Mouse (Mus musculus): ENCODE results near the gene Pcx. TPM values are rescaled to one million over a fixed set of nuclear protein-coding genes. Genes with fewer than 3 reads are reported as not detected.

Pcx gene
- total RNA-seq, 2 experiments from 2014 or later = 22.7 to 34.8 TPM

DNA sequence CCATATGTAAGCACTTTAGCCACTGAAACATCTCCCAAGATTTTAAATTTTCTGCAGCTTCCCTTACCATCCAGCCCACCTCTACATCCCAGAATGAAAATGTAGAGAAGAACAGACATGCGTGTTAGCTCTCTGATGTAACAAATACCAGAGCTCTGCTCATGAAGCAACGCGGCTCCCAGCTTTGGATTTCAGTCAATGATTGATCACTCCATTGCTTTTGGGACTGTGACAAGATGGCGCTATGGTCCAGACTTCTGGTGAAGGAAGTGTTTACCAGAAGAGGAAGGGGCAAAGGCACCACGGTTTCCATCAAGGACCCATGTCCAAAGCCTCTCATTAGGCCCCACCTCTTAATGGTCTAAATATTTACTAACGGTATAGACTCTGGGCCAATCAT, 35.6 kb downstream of the Pcx start:
- no peak for DNase-seq (ENCODE audit: low spot score in 2 of 2)

- DNase-seq (ENCODE audit: low spot score in 2 of 2) = no peak
Observed at GRCm38 (mm10) chr19:4547801-4548200, 37.5 kb downstream of the Pcx start.

GRCm38 (mm10) chr19:4548305-4548883, 38.1 kb downstream of the Pcx start:
- DNase-seq (ENCODE audit: low spot score in 2 of 2) = no peak

- no peak for DNase-seq (ENCODE audit: low spot score in 2 of 2)
Observed at GRCm38 (mm10) chr19:4554248-4554647, 44.0 kb downstream of the Pcx start.

- no peak for DNase-seq (ENCODE audit: low spot score in 2 of 2)
Observed at GRCm38 (mm10) chr19:4555086-4555485, 44.8 kb downstream of the Pcx start.

DNA sequence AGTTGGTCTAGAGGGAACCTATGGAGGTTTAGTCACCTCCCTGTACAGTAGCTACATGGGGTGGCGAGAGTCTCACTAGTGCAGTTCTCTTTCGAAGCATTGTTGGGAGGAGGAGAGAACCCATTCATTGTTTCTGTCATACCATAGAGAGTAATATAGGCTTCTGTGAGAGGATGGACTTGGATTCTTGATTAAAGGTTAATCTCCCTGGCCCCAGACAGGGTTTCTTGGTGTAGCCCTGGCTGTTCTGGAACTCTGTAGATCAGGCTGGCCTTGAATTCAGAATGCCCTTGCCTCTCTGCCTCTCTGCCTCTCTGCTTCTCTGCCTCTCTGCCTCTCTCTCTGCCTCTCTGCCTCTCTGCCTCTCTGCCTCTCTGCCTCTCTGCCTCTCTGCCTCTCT, 46.5 kb downstream of the Pcx start:
- no peak for DNase-seq (ENCODE audit: low spot score in 2 of 2)

DNA sequence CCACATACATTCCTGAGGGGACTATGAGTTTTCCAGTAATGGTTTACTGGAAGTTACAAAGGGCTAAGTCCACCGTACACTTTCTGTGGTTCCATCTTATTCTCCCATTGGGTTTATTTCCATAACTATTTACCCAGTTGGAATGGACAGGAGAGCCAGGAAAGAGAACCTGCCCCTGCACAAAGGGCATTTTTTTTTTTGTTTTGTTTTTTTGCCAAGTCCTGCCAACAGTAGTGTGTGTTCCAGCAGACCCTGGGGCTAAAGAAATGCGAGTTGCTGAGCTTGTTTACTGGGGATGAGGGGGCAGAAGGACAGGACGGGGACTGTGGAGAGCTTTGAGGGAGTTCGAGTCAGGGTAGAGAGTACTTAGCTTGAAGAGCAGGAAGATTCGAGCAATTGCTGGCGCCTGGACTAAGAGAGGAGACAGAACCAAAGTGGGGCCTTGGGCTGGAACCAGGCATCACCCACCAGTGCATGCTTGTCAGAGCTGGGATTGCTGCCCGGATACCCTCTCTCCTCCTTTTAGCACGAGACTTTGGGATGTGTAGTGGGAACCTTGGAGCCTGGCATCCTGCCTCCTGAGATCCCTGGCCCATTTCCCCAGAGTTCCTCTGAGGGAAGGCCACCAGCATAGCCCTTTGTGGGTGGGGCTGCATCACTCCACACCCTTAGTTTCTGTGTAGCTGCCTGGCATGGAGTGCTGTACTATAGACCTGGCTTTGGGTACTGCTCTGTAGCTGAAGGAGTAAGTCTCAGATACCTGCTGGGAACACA, 47.7 kb downstream of the Pcx start:
- no peak for DNase-seq (ENCODE audit: low spot score in 2 of 2)

DNA sequence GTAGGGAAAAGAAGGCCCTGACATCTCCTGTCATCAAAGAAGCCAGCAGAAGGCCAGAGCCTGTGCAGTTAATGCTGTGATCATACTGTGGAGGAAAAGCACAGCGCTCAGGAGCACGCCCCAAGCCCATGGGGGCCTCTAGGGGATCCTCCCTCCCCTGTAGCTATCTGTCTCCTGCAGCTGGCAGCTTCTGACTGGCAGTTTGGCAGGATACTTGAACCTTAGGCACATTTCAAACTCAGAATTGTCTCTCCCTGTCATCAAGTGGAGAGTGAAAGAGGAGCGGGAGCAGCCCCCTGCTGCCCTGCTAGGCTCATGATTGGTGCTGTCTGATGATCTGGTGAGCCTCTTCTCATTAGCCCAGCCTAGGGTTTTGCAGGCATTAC, 48.3 kb downstream of the Pcx start:
- no peak for DNase-seq (ENCODE audit: low spot score in 2 of 2)

DNA sequence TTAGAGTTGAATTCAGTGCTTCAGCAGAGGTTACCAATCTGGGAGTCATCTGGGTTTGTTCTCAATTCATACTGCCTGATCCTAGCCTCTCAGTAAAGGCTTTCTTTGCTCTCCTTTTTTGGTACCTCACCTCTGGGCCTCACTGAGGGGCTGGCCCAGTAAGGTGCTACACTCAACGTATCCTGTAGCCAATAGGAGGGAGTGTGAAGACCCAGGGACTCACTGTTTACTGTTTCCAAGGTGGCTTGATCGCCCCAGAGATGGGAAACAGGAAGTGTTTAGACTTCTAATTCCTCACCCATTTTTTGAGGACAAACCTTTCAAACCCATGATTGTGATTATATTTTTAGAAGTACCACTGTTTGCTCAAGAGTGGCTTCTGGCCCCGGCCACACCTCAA, 48.7 kb downstream of the Pcx start:
- DNase-seq (ENCODE audit: low spot score in 2 of 2) = no peak

DNA sequence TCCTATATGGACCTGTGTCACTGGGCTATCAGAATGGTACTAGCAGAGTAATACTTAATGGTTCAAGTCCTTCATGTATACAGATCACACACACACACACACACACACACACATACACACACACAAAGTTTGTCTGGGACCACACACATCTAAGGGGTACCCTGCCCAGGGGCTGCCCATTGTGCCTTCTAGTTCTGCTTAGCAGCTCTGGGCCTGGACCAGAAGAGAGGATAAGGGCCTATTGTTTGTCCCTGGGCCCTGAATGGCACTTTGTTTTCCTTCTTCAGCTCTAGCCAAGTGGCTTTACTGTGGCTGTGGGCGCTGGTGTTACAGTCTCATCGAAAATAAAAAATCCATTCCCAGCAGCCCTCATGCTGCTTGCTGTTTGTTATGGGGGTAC, 49.3 kb downstream of the Pcx start:
- DNase-seq (ENCODE audit: low spot score in 2 of 2) = no peak

GRCm38 (mm10) chr19:4560205-4560604, 49.9 kb downstream of the Pcx start:
- DNase-seq (ENCODE audit: low spot score in 2 of 2) = no peak

DNA sequence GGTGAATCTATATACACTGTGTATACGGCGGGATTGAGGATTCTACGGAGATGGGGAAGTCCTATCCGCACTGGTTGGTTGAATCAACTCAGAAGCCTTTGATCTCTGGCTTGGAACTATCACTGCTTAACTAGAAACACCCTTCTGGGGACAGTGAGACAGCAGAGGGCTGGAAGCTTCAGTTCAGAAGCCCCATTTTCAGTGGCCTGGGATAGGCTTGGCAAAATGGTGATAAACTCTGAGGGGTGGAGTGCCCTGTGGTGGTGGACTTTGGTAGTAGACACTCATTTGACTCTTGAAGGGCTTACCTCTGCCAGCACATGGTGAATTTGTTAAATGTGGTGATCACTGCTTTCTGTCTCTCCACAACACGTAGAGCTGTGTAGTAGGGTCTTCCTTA, 55.4 kb downstream of the Pcx start:
- DNase-seq (ENCODE audit: low spot score in 2 of 2) = no peak

DNA sequence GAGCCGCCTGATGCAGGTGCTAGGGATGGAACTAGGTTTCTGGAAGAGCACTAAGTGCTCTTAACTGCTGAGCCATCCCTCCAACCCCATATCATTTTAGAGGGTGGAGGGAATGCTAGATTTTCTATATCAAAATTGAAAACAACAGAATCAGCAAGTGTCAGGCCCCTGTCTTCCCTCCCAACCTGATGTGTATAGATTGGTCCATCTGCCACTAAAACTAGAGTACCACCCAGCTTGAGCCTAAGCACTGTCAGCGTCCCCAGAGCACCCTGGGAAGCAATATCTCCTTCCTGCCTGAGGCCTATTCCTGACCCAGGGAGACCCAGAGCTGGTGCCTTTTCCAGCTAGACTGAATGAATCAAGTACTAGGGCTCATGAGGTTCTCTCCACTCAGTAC, 56.6 kb downstream of the Pcx start:
- no peak for DNase-seq (ENCODE audit: low spot score in 2 of 2)

DNA sequence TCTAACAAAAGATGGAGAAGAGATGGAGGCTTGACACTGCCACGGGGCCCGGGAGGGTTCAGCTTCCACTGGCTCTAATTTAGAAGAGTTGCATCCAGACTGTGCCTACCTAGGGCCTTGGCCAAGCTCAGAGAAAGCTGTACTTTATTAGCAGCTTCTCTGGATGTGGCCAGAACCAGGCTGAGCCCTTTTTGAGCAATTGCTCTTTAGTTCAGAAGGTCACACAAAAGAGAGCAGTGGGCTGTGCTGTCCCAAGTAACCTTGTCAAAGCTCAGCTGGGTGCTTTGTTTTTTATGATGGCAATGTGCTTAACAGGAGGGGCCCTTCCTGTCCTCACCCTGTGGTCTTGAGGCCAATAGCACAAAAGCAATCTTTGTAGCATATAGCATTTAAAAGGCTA, 57.4 kb downstream of the Pcx start:
- no peak for DNase-seq (ENCODE audit: low spot score in 2 of 2)

DNA sequence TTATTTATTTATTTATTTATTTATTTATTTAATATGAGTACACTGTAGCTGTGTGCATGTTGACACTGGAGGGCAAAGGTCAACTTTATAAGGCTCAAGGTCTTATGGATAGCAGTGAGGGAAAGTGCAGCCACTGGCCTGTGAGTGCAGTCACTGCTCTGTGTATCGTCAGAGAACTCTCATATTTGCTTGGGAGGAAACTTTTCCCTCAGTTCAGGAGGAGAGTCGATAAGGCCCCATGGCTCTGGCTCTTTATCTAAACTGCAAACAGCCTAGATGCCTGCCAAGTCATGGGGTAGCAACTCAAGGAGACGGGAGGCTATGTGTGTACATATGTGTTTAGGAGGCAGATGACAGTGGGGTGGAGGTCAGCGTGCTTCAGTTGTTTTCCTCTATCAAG, 58.6 kb downstream of the Pcx start:
- DNase-seq (ENCODE audit: low spot score in 2 of 2) = no peak

- DNase-seq (ENCODE audit: low spot score in 2 of 2) = no peak
Observed at GRCm38 (mm10) chr19:4569356-4570236, 59.3 kb downstream of the Pcx start.

DNA sequence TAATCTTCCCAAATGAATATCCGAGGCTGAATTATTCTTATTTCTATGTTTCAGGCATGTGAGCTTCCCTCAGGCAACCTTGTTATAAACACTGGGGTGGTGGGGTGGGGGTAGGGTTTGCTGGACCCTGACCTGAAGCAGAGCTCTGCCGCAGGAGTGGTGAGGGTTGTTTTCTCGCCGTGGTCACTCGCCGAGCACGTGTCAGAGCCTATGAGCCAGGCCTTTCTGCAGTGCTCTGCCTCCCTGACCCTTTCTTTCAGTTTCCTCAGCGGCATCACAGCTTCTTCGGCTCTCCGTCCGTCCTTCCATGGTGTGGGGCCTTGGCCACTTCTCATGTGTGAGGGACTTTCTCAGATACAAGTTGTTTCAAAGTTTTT, 60.0 kb downstream of the Pcx start:
- no peak for DNase-seq (ENCODE audit: low spot score in 2 of 2)

DNA sequence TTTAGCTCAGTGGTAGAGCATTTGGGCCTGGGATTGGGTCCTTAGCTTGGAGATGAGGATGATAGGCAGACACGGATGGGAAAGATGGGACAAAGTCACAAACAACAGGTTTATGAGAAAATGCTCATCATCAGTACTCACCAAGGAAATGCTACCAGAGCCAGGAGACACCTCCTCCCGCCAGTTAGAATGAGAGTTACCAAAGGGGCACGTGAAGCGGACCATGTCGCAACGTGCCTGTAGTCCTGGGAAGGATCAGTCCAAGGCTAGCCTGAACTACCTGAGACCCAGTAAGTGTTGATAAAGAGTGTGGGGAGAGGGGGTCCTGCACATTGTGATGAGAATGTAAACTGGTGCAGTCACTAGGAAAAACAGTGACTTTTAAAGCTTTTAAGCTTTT, 60.5 kb downstream of the Pcx start:
- DNase-seq (ENCODE audit: low spot score in 2 of 2) = no peak

- no peak for DNase-seq (ENCODE audit: low spot score in 2 of 2)
Observed at GRCm38 (mm10) chr19:4571658-4572057, 61.4 kb downstream of the Pcx start.

DNA sequence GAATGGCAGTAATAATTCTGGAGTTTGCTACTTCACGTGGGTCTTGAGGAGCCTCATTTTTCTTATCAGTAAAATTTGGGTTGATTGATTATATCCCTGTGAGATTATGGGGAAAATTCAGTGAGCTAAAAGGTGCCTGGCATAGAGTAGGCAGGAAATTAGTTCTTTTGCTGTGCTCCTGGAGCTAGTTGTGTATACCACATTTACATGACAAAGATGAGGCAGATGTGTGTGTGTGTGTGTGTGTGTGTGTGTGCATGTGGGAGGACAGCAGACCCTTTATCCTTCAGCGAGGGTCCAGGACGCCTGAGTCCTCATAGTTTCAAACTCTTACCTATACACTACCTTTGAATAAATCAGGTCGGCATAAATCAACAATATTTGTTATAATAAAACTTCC, 61.8 kb downstream of the Pcx start:
- no peak for DNase-seq (ENCODE audit: low spot score in 2 of 2)

DNA sequence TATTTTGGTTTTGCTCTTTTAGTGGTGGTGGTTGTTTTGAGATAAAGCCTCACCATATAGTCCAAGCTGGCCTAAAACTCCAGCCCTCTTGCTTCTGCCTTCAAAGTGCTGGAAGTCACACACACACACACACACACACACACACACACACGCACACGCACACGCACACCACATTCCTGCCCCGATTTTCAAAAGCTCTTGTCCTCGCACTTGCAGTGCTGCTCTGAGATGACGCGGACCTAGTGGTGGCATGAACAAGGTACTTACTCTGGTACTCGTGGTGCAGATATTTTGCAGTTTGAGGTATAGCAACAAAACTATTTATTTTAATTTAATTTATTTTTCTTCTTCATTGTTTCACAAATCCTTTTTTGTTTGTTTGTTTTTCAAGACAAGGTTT, 62.2 kb downstream of the Pcx start:
- DNase-seq (ENCODE audit: low spot score in 2 of 2) = no peak

DNA sequence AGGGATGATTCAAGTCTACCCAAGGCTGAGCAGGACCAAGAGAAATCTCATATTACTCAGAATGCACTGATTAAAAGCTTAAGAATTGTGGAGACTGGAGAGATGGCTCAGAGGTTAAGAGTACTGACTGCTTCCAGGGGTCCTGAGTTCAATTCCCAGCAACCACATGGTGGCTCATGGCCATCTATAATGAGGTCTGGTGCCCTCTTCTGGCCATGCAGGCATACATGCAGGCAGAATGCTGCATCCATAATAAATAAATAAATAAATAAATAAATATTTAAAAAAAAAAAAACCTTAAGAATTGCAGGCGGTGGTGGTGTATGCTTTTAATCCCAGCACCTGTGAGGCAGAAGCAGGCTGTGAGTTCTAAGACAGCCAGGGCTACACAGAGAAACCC, 63.0 kb downstream of the Pcx start:
- DNase-seq (ENCODE audit: low spot score in 2 of 2) = no peak
